Mouse (Mus musculus): ENCODE results near the gene Gusb.

- TF ChIP-seq CTCF (IDR thresholded peaks at IDR 0.05; ENCODE audit: extremely low read depth, insufficient read length, insufficient replicate concordance, low read depth, low read length) (no peak), POLR2A (IDR thresholded peaks at IDR 0.05; ENCODE audit: low read depth, low read length) (no peak)
Measured at GRCm38 (mm10) chr5:130021361-130021966, 18.6 kb upstream of the Gusb start.

All from small intestine, adult 2 months (tissue).